Mouse (Mus musculus): Measurements from ENCODE around the gene Kat7.

The Kat7 gene

DNA sequence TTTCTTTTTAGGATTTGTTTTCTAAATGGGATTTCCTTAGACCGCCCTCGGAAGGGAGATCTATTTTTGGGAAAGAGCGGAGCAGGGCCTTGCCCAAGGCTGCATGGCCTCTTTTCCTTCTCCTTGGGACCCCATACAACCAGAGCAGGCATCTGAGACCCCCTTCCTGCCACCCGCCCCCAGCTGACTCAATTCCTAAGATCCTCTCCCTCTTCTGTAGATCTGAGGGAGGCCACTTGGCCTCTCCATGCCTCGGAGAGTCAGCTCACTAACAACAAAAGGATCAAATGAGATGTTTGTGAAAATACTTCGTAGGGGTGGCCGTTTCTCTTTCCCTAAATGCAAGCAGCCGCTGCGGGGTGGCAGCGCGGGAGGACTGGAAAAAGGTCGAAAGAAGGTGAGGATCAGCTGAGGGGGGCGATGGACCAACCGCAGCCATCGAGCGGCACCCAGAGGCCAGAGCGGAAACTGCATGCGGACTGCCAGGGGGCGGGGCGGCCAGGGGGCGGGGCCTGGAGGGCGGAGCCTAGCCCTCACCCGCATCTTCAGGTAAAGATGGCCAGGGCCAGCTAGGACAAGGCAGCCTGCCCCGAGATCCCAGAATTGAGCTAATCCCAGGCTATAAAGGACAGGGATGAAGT lies 78.2 kb downstream of the Kat7 start:
- DNase-seq (ENCODE audit: low spot score in 2 of 2) = peak; percentile 22 to 60

DNA sequence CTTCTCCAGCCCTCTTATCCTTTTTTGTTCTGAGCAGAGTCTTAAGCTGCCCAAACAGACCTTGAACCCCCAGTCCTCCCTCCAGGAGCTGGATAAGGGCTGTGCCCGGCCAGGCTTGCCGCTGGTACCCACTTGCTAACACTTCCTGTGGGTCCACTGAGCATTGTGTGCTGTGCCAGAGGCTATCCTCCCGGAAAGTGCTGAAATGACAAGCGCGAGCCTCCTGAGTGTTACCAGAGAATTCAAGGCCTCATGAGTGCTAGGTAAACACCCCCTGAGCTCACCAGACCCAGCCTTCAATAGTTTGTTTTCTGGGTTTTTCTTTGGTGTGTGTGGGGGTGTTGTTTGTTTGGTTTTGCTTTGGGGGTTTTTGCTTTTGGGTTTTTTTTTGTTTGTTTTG lies 82.6 kb downstream of the Kat7 start:
- no peak for DNase-seq (ENCODE audit: low spot score in 2 of 2)

DNA sequence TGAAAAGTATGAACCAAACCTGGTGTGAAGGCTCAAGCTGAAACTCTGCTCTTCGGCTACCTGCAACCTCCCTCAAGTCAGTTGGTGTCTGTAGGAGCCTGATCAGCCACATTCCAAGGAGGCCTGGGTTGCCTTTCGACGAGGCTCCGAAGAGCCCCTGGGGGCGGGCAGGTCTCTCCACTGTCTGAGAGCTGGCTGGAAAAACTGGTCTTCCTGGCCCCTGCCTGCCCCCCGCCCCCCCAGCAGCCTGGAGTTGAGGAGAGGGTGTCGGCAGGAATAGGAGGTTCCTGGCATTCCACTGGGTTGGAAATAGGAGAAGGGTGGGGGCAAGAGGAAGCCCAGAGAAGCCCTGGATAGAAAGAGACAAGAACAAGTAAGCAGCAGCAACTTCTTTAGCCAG lies 84.6 kb downstream of the Kat7 start:
- no peak for DNase-seq (ENCODE audit: low spot score in 2 of 2)
